Mouse (Mus musculus) layer of hippocampus, adult 9-10 months (tissue): ENCODE data around the gene Fgf18.

Experiments used
- DNase-seq: peaks from one replicate; pipeline ENCODE4 v3.0.0; 2022; ENCODE audit warnings: low spot score

Gene Fgf18

DNA sequence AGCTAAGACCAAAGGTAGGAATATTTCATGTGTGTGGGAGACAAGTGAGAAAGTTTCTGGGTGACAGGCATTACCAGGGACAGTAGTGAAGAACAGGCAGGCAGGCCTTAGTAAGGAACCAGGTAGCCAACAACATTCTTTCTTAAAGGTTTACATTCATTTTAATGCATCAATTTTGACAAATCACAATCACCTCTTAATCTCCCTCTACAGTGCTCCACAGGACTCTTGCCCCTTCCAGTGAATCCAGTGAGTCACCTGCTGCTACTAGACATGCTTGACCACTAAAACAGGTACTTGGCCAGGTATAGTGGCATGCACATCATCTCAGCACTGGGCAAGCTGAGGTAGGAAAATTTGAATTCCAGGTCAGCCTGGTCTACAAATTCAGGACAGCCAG lies 3.2 kb upstream of the Fgf18 start:
- no peak for DNase-seq

- DNase-seq, result no peak
Observed at GRCm38 (mm10) chr11:33149453-33149852, 2.3 kb upstream of the Fgf18 start.

- no peak for DNase-seq
Observed at GRCm38 (mm10) chr11:33149088-33149436, 1.9 kb upstream of the Fgf18 start.

GRCm38 (mm10) chr11:33148338-33149087 lies 1.3 kb upstream of the Fgf18 start:
- DNase-seq, result no peak

- DNase-seq, result no peak
Observed at GRCm38 (mm10) chr11:33147572-33148337, 555 bp upstream of the Fgf18 start.

GRCm38 (mm10) chr11:33146651-33147131 lies 509 bp downstream of the Fgf18 start:
- no peak for DNase-seq

GRCm38 (mm10) chr11:33146143-33146497 lies 1.1 kb downstream of the Fgf18 start:
- DNase-seq, result no peak

DNA sequence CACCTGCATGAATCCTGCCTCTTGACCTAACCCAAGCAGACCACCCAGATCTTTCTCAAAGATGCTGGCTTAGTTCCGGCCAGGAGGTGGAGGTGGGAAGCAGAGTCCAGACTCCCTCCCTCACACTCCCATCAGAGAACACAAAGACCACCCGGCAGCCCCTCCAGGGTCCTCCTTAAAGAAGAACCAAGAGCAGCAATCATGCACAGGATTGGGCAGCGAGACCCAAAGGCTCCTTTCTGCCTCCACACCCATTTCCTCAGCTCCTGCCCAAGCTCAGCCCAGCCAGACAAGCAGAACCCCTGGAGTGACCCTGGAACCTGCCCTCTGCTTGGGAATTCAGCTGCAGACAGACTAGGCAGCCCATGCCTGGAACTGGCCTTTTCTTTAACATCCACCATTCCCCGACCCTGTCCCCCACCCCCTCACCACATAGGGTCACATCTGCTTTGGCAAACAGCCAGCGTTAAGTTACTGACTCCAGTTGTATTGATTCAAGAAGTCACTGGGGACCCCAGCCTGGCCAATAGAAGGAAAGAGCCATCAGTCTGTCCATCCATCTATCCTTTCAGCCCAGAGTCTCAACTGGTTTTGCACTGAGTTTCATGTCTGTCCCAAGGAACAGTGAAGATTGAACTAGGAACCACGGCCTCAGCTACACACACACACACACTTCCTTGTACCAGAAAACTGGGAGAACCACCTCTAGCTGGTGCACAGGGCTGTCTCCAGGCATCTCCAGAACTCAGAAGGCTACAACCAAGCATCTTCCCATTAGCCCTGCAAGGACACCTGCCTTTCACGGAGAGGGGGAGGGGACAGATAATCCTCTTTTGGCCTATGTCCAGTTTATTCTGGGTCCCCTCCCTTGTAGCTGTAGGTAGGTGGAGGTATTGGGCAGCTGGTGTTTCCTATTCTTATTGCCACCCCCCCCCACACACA lies 1.7 kb downstream of the Fgf18 start:
- DNase-seq, result no peak

DNA sequence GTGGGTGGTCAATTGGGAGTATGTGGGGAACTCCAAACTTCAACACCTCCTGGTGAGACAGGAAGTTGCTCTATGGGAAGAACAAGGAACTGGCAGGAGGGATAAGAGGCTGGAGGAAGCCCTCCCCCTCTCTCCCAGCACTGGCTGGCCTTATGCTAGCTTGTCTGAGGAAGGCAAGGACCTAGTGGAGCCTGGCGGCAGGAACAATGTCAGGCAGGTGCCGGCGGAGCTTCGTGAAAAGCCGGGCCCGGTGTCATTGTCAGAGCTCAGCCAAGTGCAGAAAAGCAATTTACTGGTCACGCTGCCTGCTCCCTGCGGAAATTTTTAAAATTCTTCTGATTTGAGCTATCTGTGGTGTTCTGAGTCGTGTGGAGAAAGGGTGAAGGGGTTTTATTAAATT lies 3.3 kb downstream of the Fgf18 start:
- DNase-seq, result no peak

- DNase-seq, result no peak
Observed at GRCm38 (mm10) chr11:33142801-33143200, 4.4 kb downstream of the Fgf18 start.

- DNase-seq, result no peak
Observed at GRCm38 (mm10) chr11:33140111-33140460, 7.1 kb downstream of the Fgf18 start.

DNA sequence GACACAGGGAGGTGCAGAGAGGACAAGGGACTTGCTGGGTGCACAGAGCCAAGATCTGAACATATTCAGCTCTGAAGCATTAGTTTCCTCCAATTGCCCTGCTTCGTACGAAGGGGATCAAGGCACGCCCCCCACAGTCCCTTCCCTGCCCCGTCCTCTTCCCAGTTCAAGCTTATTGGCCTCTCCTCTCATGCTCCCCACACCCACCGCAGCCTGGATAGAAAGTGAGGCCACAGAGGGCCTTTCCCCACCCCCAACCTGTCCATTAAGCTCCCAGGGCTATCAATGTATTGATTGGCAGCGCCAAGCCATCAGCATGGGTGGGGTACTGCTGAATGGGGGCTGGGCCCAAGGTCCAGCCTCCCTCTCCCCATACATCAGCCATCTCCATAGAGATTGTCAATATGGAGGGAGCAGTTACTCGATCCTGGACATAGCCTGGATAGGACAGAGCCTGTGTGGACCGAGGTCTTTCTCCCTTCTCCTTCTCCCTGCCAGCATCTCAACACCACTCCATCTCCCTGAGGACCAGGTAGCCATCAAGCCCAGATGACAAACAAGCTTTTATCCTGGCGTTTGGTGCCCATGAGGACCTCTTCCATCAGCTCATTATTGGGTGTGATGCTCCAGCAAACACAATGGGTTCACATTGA lies 7.6 kb downstream of the Fgf18 start:
- no peak for DNase-seq

GRCm38 (mm10) chr11:33138686-33139085 lies 8.5 kb downstream of the Fgf18 start:
- no peak for DNase-seq

GRCm38 (mm10) chr11:33134391-33134986 lies 12.7 kb downstream of the Fgf18 start:
- DNase-seq, result no peak

GRCm38 (mm10) chr11:33132619-33133338 lies 14.4 kb downstream of the Fgf18 start:
- DNase-seq, result no peak

- DNase-seq, result no peak
Observed at GRCm38 (mm10) chr11:33127058-33127457, 20.1 kb downstream of the Fgf18 start.

DNA sequence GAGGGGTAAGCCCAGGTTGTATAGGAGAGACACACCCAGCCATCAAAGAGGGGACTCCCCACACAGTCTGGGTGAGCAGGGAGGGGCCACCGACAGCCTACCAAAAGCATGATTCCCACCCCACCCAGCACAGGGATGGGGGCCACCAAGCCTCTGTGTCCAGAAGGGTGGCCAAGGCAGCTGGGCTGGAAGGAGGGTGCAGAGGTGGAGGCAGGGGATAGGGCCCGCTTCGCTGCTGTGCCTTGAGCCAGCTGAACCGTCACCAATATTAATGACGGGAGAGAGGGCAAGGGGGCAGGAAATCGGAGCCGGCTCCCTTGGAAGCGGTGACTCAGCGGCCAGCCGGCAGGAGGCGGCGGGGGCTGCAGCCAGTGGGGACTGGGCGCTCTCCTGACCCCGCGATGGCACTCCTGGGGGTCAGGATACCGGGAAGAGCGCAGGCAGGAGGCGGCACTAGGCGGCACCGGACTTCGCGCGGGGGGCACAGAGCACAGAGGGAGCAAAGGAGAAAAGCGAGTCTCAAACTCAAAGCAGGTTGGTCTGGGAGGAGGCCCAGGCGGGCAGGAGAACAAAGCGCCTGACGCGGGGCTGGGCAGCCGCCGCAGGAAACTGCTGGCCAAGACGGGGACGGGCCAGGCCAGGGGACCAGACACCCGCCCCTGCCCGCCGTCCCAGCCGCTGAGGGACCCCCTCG lies 24.5 kb downstream of the Fgf18 start:
- DNase-seq, result no peak

- no peak for DNase-seq
Observed at GRCm38 (mm10) chr11:33119556-33119955, 27.6 kb downstream of the Fgf18 start.

- DNase-seq, result no peak
Observed at GRCm38 (mm10) chr11:33119116-33119515, 28.1 kb downstream of the Fgf18 start.

- DNase-seq, result no peak
Observed at GRCm38 (mm10) chr11:33118480-33118879, 28.7 kb downstream of the Fgf18 start.
